Mouse (Mus musculus): ENCODE data around the gene Eml1.

The Eml1 gene

DNA sequence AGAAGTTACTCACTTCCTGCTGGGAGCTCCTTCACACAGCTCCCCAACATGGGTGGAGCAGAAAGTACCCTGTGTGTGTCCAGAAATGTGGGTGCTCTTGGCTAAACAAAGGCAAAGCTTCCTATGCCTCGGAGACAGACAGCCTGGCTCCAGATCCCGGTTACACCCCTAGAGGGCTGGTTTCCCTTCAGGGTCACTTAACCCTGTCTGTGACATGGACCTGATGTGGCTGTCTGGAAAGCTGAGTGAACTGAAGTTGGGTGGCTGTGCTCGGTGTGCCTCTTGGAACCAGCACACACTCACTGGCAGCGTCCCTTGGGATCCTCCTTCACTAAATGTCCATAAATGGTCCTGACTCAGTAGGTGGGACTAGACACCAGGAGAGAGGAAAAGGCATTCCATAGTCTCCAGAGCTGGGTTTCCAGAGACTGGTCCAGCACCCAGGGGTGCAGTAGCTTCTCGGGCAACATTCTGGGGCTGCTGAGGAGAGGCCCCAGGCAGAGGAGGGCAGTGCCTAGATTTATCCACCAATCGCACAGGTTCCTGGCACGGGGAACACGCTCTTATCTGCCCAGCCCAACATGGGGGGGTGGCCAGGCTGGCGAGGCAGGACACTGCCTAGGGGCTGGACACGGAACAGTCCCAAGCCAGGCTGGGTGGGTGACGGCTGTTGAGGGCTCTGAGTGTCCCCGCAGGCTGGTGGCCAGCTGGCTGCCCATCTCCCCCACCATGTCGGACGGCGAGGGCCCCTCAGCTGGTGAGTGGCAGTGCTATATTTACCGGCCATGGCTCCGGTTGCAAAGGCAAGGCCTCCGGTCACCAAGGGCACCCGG, at the start of gene Eml1:
Gene Eml1 (plus strand): TSS at position 362 of the 833 bp plus-strand sequence.
- DNase-seq (ENCODE audit: low read depth, low spot score), result no peak

DNA sequence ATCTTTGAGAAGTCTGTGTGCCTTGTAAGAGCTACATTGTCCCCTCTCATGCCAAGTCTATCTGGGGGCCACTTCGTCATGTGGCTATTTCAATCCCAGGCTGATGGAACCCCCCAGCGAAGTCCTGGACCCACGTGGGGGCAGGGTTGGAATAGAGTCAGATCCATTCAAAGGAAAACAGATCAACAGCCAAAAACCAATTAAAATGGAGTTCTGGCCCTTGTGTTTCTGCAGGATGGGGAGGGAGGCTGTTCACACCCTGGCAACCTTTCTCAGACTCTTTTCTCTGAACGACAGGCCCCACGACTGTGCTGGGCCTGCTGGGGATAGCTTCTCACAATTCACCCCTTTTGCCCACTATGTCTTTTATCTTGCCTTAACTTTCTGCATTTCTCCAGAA, 44.4 kb upstream of the Eml1 start:
- DNase-seq (ENCODE audit: low read depth, low spot score), result no peak

DNA sequence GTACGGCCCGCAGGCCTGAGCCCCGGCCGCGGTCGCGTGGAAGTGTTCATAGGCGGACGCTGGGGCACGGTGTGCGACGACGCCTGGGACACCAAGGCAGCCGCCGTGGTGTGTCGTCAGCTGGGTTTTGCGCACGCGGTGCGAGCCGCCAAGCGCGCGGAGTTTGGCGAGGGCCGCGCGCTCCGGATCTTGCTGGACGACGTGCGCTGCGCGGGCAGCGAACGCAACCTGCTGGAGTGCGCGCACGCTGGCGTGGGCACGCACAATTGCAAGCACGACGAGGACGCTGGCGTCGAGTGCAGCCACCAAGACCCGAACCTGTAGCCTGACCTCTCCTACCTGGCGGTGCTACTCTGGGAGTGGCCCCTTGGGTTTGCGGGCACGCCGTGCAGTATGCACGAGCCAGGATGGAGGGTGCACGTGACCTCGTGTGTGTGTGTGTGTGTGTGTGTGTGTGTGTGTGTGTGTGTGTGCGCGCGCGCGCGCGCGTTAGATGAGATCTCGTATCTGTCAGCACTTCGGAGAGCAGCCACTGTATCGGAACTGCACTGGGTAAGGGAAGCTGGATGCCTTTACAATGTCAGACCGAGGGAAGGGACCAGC, 42.8 kb upstream of the Eml1 start:
- peak; percentile 58 for DNase-seq (ENCODE audit: low read depth, low spot score)

DNA sequence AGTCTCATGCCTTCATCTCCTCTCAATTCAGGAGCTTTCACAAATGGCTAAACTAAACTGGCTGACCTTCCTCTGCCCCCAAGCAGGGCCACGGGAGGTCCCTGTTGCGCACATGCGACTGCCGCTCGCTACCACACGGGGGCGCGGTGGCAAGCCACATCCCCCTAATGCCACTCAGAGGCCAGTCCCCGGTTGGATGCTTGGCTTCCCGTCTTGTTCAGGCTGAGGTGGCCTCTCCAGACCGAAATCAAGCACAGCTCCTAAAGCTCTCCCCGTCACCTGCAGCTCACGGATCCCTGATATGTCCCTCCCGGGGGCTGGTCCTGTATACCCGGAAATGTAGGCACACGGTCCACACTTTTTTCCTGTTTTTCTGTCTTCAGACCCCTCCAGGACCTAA, 37.7 kb upstream of the Eml1 start:
- DNase-seq (ENCODE audit: low read depth, low spot score), result peak; percentile 69

DNA sequence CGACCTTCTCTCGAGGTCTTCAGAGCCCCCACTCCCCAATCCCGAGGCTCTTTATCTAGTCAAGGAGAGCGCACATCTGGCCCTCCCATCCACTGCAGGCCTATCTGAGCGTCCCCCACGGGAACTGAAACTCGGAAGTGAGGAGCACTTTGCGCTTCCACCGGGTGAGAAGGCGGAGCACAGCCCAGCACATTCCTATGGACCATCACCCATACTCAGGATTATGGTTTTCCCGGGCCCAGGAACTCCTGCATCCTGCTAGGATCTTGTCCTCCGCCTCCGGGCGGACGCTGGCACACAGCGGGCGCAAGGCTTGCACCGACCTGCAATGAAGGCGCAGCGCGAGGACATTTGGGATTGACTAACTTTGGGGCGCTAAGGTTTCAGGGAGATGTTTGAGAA, 37.3 kb upstream of the Eml1 start:
- no peak for DNase-seq (ENCODE audit: low read depth, low spot score)

DNA sequence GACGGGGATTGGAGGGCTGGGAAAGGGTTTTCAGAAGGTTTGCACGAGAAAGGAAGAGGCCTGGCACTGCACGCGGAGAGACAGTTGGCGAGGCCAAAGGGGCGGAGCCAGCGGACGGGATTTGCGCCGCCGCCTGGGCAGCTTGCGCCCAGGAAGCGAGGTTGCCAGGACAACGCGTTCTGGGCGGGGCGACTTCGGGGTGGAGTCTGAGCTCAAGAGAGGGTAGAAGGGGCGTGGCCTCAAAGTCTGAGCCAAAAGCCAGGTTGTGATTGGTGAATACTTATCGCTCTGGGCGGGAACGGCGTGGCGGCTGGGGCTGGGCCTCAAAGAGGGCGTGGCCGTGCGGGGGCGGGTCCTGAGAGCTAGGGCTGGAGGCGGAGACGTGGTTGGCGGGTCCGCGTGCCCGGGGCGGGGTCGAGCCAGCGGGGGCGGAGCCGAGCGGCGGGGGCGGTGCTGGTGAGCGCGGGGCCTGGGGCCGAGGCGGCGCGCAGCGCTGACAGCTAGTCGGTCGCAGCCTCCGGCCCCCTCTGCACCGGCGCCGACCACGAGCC, 36.8 kb upstream of the Eml1 start, which contains the start of gene Cyp46a1:
Gene Cyp46a1 (plus strand): TSS at position 487 of the 551 bp plus-strand sequence.
- DNase-seq (ENCODE audit: low read depth, low spot score), result peak; percentile 100

DNA sequence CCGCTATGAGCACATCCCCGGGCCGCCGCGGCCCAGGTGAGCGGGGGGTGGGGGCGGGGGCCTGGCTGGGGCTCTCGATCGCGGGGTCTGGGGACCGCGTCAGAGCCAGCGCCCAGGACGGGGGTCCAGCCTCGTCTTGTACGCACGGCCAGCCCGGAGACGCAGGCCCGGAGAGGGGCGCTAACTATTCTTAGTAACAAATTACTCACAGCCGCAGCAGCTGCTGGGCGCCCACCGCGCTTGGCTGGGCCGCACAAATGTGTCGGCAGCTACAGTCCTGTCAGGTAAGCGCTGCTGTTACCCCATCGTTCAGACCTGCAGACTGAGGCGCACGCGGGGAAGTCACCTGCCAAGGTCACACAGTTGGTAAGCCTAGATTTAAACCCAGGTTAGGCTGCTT, 36.2 kb upstream of the Eml1 start:
- DNase-seq (ENCODE audit: low read depth, low spot score), result no peak

DNA sequence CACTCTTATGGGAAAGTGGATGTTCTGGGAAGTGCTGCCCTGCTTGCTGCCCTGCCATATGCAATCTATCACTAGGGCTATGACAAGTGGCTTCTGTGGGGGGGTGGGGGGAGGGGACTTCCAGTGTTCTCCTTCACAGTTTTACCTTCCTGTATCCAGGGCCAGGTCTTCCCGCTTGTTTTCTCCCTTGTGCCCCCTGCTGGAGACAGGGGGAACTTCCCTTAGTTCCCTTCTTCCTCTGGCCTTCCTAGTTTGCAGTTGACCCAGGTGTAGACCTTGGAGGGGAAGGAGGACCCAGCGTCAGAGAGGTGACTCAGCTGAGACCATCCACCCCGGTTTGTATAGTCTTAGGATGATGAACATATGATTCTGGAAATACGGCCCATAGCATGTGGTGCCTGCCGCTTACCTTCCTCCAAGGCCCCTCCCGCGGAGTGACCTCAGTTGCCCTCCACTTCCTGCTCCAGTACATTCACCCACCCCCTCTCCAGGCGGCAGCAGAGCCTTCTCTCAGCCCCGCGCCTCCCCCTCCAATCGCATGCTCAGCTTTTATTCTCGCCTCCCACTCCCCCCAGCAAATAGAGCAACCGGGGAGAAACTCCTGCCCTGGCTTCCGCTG, 32.1 kb upstream of the Eml1 start:
- peak; percentile 37 for DNase-seq (ENCODE audit: low read depth, low spot score)

DNA sequence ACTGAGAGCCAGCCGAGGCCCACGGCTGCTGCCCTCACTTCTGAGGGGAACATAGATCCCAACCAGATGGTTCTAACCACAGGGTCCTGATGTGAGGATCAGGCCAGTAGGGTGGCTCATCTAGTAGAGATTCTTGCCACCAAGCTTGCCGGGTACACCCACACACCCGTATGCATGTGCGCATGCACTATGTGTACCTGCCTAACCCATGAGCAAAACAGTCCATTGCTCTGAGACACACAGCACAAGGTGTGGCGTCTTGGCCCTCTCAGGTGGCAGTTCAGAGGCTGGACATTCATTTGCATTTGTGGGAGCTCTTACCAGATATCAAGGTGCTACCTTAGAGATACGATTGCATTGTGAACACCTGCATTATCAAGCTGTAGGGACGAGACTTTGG, 22.6 kb upstream of the Eml1 start:
- DNase-seq (ENCODE audit: low read depth, low spot score), result no peak

DNA sequence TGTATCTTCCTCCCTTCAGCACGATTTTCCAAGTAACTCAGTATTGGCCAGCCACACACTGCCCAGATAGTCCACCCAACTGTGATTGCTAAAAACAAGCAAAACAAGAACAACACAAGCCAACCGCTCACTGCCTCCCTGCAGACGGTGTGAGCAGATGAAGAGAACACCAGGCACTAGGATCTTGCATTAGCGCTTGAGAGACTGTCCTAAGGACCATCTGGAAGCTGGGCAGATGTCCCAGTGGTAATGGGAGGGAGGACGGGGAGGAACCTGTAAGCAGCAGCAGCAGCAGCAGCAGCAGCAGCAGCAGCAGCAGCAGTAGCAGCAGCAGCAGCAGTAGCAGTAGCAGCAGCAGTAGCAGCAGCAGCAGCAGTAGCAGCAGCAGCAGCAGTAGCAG, 21.7 kb upstream of the Eml1 start:
- DNase-seq (ENCODE audit: low read depth, low spot score), result no peak

DNA sequence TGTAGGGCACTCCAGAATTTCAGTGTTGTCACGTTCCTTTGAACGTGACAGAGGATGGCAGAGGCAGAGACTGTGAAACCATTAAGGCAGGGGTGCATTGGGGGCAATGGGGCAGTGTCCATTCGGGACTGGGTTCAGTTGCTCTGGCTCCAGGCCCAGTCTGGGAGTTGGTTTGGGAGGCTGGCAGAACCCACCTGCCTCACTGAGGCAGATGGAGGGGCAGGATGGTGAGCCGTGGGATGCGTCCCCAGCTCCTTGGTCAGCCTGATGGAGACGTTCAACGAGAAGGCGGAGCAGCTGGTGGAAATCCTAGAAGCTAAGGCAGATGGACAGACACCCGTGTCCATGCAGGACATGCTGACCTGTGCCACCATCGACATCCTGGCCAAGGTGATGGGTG, 19.8 kb upstream of the Eml1 start:
- DNase-seq (ENCODE audit: low read depth, low spot score), result no peak

DNA sequence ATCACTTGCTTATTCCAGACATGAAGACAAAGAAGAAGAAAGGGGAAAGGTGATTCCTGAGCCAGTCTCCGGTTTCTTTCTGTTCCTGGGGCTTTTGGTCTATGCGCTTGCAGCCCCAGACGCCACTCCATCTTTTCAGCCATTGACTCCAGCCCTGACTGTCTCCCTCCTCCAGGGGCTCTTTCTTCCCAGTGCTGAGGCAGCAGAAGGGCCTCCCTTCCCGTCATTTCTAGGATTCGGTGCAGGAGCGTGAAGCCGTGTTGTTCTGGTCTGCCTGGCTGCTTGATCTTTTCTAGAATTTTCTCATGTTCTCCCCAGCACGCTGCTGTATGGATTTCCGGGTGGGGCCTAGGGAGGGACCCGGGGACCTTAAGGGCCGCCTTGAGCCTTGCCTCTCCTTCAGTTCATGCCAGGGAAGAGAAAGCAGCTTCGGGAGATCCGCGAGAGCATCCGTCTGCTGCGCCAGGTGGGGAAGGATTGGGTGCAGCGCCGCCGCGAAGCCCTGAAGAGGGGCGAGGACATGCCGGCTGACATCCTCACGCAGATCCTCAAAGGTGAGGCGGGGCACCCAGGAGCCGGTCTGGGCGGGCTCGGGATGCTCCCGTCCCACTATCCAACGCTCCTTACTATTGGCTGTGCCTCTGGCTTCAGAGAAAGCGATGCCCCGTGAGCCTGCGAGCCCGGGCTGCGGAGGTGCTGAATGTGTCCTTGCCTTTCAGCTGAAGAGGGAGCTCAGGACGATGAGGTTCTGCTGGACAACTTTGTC, 18.2 kb upstream of the Eml1 start:
- DNase-seq (ENCODE audit: low read depth, low spot score), result no peak

DNA sequence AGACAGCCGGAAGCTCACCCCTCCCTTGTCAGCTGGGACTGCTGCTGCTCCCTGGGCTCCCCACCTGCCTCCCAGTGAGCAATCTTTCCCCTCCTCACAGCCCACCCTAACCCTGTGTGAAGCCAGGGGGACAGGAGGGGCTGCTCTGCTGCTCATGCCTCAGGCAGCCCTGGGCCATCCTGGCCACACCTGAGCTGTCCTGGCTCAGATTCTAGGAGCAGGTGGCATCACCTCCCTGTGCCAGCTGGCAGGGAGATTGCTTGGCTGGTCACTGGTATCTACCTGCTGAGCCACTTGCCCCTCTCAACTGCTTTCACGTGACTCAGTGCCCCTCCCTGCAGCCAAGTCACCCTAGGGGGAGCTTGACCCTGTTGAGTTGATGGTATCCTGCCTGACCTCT, 16.5 kb upstream of the Eml1 start:
- no peak for DNase-seq (ENCODE audit: low read depth, low spot score)

DNA sequence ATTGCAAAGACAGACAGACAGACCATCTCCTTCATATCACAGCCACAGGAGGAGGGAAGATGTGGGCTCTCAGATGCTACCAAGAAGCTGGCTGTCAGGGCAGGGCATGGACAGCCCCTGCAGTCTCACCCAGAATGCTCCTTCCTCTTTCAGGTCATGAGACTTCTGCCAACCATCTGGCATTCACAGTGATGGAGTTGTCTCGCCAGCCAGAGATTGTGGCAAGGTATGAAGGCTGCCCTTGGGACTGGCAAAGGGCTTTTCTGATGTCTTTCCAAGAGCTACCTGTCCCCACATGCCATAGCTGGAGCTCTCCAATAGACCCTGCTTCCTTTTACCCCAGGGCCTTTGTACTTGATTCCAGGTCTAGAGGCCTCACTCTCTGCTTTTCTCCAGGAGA, 15.5 kb upstream of the Eml1 start:
- DNase-seq (ENCODE audit: low read depth, low spot score), result no peak

DNA sequence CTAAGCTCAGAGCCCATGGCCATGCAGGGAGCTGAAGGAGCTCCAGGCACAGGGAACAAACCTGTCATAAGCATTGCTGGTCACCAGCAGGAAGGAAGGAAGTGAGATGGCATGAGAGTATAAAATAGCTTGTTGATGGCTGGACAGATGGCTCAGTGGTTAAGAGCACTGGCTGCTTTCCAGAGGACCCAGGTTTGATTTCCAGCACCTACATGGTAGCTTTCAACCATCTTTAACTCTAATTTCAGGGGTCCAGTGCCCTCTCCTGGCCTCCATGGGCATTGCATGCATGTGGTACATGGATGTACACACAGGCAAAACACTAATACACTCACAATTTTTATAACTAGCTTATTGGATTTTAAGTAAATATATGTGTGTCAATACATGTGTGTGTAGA, 14.8 kb upstream of the Eml1 start:
- no peak for DNase-seq (ENCODE audit: low read depth, low spot score)

DNA sequence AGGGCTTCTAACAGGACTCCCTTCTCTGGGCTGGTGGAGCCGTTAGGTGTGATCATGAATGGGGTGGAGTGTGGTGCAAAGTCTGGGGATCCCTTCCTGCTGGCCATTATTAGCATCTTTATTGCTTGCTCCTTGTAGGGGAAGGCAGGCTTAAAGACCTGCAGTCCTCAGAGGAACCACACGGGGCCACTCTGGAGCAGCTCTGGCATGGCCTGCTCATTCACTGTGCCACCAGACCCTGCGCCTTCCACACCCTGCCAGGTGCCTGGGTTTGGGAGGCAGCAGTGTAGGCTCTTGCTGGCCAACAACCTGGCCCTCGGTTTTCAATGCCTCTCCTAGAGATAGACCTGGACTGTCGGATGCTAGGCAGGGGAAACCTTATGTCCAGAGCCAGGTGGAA, 7.0 kb upstream of the Eml1 start:
- peak; percentile 64 for DNase-seq (ENCODE audit: low read depth, low spot score)

DNA sequence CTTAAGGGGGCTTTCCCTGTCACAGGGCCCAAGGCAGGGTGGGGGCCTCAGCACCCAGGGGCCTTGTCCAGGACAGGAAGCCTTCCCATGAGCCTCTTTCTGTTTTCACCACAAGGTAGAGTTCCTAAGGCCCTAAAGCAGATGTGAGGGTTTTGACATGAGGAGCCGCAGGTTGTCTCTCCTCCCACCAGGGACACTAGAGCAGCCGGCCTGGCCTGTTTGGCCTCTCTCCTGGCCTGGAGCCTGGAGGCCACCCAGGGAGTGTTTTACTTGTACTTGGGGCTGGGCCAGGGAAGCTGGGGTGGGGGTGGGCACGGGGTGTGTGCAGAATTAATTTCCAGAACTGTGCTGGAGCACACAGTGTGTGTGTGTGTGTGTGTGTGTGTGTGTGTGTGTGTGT, 5.4 kb upstream of the Eml1 start:
- DNase-seq (ENCODE audit: low read depth, low spot score), result no peak

DNA sequence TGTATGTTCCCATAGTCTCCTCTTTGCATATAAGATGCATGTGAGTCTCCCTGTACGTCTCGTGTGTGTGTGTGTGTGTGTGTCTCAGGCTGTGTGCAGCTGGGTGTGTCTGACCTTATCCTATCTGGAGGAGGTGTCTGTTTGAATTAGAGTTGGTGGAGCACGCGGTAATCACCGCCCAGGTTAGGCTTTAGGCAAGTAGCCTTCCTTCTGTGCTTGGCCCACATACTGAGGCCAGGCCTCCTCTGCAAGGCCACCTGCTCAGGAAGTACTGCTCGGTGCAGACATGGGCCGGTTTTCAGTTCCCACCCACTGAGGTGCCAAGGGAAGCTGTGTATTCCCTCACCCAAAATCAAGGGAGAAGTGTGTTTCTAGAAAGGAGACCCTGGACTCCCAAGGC, 4.9 kb upstream of the Eml1 start:
- no peak for DNase-seq (ENCODE audit: low read depth, low spot score)

DNA sequence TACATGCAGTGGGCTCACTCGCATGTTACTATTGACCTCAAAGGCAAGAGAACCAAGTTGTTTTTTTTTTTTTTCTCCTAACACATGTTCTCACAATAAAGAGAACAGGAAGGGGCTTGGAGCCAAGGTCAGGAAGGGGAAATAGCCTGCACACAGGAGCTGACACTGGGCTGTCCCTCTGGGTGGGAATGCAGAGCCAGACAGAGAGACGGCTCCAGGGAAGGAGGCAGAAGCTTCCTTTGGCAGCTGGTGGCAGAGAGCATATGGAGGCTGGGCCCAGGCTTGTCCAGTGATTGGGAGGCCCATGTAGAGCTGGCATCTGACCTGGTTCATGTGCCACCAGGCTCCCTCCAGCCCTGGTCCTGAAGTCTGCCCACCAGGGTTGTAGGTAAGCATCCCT, 2.8 kb upstream of the Eml1 start:
- no peak for DNase-seq (ENCODE audit: low read depth, low spot score)

DNA sequence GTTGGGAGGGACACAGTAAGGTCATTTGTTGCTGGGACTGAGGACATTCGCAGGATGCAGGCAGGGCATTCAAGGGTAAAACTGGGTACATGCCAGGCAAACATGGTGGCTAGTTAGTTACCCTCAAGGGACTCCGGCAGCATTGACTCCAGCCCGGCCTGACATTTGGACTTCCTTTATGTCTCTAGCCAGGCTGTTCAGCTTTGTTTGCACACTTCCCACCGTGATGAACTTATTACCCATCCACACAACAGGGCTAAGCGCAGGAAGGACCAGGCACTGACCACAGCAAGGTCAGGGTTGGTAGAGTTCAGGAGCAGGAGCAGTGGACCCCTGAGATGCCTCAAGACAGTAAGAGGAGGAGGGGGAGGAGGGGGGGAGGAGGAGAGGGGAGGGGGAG, 1.8 kb upstream of the Eml1 start:
- DNase-seq (ENCODE audit: low read depth, low spot score), result no peak

DNA sequence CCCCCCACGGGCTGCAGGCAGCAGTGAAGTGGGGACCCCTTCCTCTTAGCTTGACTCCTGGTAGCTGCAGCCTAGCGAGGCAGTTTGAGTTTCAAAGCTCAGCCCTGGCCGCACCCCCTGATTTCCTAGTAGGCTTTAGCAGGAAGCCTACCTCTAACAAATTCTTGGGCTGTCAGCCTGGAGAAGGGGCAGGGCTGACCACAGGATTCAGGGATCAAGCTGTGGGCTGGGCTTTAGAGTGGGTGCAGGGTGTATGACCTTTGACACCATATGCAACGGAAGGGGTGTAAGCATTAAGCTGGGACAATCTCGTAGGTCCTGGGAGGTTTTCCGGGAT, 640 bp downstream of the Eml1 start:
- no peak for DNase-seq (ENCODE audit: low read depth, low spot score)

DNA sequence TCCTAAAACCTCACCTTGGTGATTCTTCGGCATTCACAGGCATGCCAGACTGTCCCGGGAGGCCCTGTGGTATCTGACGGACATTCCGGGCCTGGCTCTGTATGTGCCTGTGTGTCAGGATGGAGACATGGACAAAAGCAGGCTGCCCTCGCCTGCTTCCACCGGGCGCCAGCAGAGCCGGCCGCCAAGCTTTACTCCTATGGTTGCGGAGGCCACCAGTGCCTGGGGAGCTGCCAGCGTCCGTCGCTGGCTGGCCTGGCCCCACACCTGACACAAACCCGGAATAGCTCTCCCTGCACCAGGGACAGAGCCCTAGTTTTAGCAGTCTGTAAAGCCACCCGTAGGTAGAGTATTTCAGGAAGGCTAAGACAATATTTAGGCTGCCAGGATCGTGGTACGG, 1.5 kb downstream of the Eml1 start:
- no peak for DNase-seq (ENCODE audit: low read depth, low spot score)
